Mouse (Mus musculus): ENCODE measurements around the gene Fam171a1.

DNA sequence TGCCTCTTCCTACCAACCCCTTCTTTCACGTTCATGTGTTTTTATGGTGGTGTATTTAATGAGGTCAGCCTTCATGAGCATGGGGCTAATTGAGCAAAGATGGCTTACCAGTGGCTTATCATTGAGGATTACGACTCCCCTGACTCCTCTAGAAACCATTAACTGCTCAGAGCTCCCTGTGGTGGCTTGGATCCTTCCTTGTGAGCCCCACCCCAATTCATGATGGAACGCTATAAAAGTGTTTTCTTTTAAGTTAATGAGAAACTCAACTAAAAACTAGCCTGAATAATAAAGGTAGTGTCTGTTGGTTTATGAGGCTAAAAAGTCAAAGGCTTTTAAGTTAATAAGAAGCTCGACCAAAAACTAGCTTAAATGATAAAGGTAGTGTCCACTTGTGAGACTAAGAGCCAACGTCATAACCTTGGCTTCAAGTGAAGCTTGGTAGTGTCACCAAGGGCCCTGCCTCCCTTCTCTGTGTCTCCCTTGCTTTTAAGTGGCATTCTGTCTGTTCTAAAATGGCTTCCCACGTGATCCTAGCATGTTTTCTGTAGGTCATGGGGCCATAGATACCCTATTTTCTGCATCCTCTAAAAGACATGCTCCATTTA lies 33.6 kb downstream of the Fam171a1 start:
- TF ChIP-seq POLR2A (IDR thresholded peaks at IDR 0.05; ENCODE audit: borderline replicate concordance, extremely low read depth, low read depth, low read length) (no peak), CTCF (IDR thresholded peaks at IDR 0.05; ENCODE audit: insufficient read depth, low read length) (no peak)
